Mouse (Mus musculus) limb, embryonic 10.5 days (tissue): ENCODE data around the gene Clca2. TPM values are rescaled to one million over a fixed set of nuclear protein-coding genes. Genes with fewer than 3 reads are reported as not detected.

Experiments
- DNase-seq: peaks from one replicate; pipeline ENCODE4 v3.0.0-alpha.2; 2017; ENCODE audit warnings: low spot score
- H3K27ac ChIP-seq: fragments of 300-500 bp; sonication (generic); 2 replicates; pipeline ENCODE4 v1.5.1; 2016; ENCODE audit warnings: mild to moderate bottlenecking
- H3K27me3 ChIP-seq: fragments of 300-500 bp; sonication (generic); 2 replicates; pipeline ENCODE4 v1.6.1; 2016; ENCODE audit warnings: low read depth, mild to moderate bottlenecking; ENCODE audit not compliant: poor library complexity, severe bottlenecking
- H3K36me3 ChIP-seq: fragments of 300-500 bp; sonication (generic); 2 replicates; pipeline ENCODE4 v1.6.1; 2016; ENCODE audit warnings: mild to moderate bottlenecking, moderate library complexity
- H3K4me1 ChIP-seq: fragments of 300-500 bp; sonication (generic); 2 replicates; pipeline ENCODE4 v1.6.1; 2016
- H3K4me3 ChIP-seq: fragments of 300-500 bp; sonication (generic); 2 replicates; pipeline ENCODE4 v1.5.1; 2016; ENCODE audit warnings: mild to moderate bottlenecking, moderate library complexity
- H3K9me3 ChIP-seq: fragments of 300-500 bp; sonication (generic); replicated peaks from 2 replicates; pipeline ENCODE4 v1.6.1; 2016; ENCODE audit warnings: mild to moderate bottlenecking
- WGBS: fragments of 180-500 bp; shearing (Covaris S2); methylation state at CpG from one replicate; pipeline ENCODE4 v1.1.7; 2016; 5-methylcytosine and 5-hydroxymethylcytosine counted together
- polyA plus RNA-seq: library from polyadenylated mRNA; unstranded; fragments of >200 nt; fragmentation: Nextera tagmentation; extraction: Ambion mirVana; gene quantifications from 2 replicates; pipeline ENCODE4 v1.2.1, GENCODE M21; 2016

The Clca2 gene
- polyA plus RNA-seq, 1 experiment from 2014 or later = 0.11 TPM

DNA sequence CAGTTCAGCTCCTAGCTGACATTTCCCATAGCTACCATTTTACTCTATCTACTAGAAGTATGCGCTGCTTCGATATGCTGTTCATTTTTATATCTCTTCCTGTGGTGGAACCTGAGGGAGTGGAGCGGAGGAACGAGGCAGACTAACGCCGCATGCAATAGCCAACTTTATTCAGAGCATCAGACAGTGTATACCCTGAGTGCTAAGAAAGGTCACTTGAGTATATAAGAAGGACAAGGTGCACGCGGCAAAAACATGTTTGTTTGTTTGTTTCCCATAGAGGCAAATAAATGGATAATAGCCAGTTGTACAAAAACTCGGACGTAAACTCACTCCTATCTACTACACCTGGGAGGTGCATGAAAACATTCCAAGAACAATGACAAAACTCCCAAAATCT is 18.4 kb upstream of the Clca2 start:
- Histone ChIP-seq H3K9me3 (no peaks in the 10 kb centered on the region), H3K4me3 (peak overlapping the region; percentile 87), H3K27ac (peak overlapping the region; percentile 99), H3K27me3 (no peaks in the 10 kb centered on the region), H3K4me1 (peaks cover 14% of the 10 kb centered on the region; the same call in 1 of the 2 replicates), H3K36me3 (no peaks in the 10 kb centered on the region)
- 88% methylated on average over 10 of the region's 10 CpGs for WGBS
- no peak for DNase-seq

GRCm38 (mm10) chr3:145115169-145115568 is 15.9 kb upstream of the Clca2 start:
- Histone ChIP-seq H3K27me3 (no peaks in the 10 kb centered on the region), H3K9me3 (no peaks in the 10 kb centered on the region), H3K4me1 (peaks cover 14% of the 10 kb centered on the region; the same call in 1 of the 2 replicates), H3K27ac (no peak overlapping the region), H3K4me3 (no peak overlapping the region), H3K36me3 (no peaks in the 10 kb centered on the region)
- no peak for DNase-seq
- WGBS = 96% methylated on average over 2 of the region's 2 CpGs

- H3K27ac ChIP-seq = no peak overlapping the region
- no peak for DNase-seq
- no peaks in the 10 kb centered on the region for H3K36me3 ChIP-seq
- no peaks in the 10 kb centered on the region for H3K27me3 ChIP-seq
- H3K4me3 ChIP-seq = no peak overlapping the region
- 77% methylated on average over 5 of the region's 5 CpGs for WGBS
- H3K4me1 ChIP-seq = no peaks in the 10 kb centered on the region
- no peaks in the 10 kb centered on the region for H3K9me3 ChIP-seq
Measured at GRCm38 (mm10) chr3:145105773-145106504, 6.7 kb upstream of the Clca2 start.

DNA sequence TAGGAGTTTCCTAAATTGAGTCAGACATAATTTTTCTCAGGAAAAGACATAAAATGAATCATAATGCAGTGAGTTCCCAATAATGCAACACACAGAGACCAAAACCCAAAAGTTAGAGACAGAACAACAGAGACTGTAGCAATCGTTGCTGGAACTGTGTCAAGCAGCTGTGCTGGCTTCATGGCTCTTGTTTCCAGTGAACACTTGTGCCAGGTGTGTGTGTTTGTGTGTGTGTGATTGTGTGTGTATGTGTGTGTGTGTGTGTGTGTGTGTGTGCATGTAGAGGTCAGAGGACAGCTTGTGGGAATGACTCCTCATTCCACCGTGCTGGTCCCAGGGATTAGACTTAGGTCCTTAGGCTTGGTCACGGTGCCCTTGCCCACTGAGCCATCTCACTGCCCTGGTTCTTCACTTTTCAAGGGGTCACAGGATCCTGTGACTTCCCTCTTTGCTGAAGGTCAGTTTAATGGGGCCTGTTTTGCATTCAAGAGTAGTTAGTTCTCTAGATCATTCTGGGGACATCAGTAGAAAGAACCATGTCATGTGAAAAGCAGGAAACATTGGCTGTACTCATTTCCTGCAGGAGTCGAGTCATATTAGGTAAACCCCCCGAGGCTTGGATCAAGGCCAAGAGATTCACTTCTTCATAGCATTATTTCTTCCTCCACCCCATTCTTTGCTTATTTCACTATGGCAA is 6.0 kb upstream of the Clca2 start:
- no peak overlapping the region for H3K27ac ChIP-seq
- H3K36me3 ChIP-seq = no peaks in the 10 kb centered on the region
- no peaks in the 10 kb centered on the region for H3K9me3 ChIP-seq
- H3K4me1 ChIP-seq = no peaks in the 10 kb centered on the region
- no peaks in the 10 kb centered on the region for H3K27me3 ChIP-seq
- H3K4me3 ChIP-seq = no peak overlapping the region
- WGBS = 84% methylated on average over 5 of the region's 5 CpGs
- no peak for DNase-seq

- DNase-seq = no peak
- no peaks in the 10 kb centered on the region for H3K36me3 ChIP-seq
- WGBS = 76% methylated on average over 5 of the region's 5 CpGs
- H3K27ac ChIP-seq = no peak overlapping the region
- H3K9me3 ChIP-seq = no peaks in the 10 kb centered on the region
- no peaks in the 10 kb centered on the region for H3K4me1 ChIP-seq
- no peaks in the 10 kb centered on the region for H3K27me3 ChIP-seq
- H3K4me3 ChIP-seq = no peak overlapping the region
Measured at GRCm38 (mm10) chr3:145103770-145104169, 4.5 kb upstream of the Clca2 start.

GRCm38 (mm10) chr3:145103321-145103720 is 4.1 kb upstream of the Clca2 start:
- H3K4me3 ChIP-seq = no peak overlapping the region
- no peak overlapping the region for H3K27ac ChIP-seq
- H3K27me3 ChIP-seq = no peaks in the 10 kb centered on the region
- H3K9me3 ChIP-seq = no peaks in the 10 kb centered on the region
- no peaks in the 10 kb centered on the region for H3K36me3 ChIP-seq
- WGBS = 92% methylated on average over 2 of the region's 2 CpGs
- no peak for DNase-seq
- no peaks in the 10 kb centered on the region for H3K4me1 ChIP-seq

GRCm38 (mm10) chr3:145101891-145102555 is 2.8 kb upstream of the Clca2 start:
- no peak for DNase-seq

GRCm38 (mm10) chr3:145087857-145088598 is 11.2 kb downstream of the Clca2 start:
- WGBS = 77% methylated on average over 8 of the region's 8 CpGs
- DNase-seq = no peak
- no peak overlapping the region for H3K4me3 ChIP-seq
- no peaks in the 10 kb centered on the region for H3K4me1 ChIP-seq
- H3K9me3 ChIP-seq = no peaks in the 10 kb centered on the region
- H3K27ac ChIP-seq = no peak overlapping the region
- no peaks in the 10 kb centered on the region for H3K27me3 ChIP-seq
- no peaks in the 10 kb centered on the region for H3K36me3 ChIP-seq

More at GRCm38 (mm10) chr3:145101891-145102555, 2.8 kb upstream of the Clca2 start:
- 81% methylated on average over 9 of the region's 9 CpGs for WGBS
- H3K4me3 ChIP-seq = no peak overlapping the region
- H3K27ac ChIP-seq = no peak overlapping the region
- H3K9me3 ChIP-seq = no peaks in the 10 kb centered on the region
- H3K36me3 ChIP-seq = no peaks in the 10 kb centered on the region
- no peaks in the 10 kb centered on the region for H3K4me1 ChIP-seq
- H3K27me3 ChIP-seq = no peaks in the 10 kb centered on the region

- H3K36me3 ChIP-seq = no peaks in the 10 kb centered on the region
- H3K9me3 ChIP-seq = no peaks in the 10 kb centered on the region
- no peaks in the 10 kb centered on the region for H3K4me1 ChIP-seq
- no peaks in the 10 kb centered on the region for H3K27me3 ChIP-seq
- 93% methylated on average over 14 of the region's 14 CpGs for WGBS
- no peak for DNase-seq
- H3K4me3 ChIP-seq = no peak overlapping the region
- no peak overlapping the region for H3K27ac ChIP-seq
Measured at GRCm38 (mm10) chr3:145086180-145086579, 13.1 kb downstream of the Clca2 start.

DNA sequence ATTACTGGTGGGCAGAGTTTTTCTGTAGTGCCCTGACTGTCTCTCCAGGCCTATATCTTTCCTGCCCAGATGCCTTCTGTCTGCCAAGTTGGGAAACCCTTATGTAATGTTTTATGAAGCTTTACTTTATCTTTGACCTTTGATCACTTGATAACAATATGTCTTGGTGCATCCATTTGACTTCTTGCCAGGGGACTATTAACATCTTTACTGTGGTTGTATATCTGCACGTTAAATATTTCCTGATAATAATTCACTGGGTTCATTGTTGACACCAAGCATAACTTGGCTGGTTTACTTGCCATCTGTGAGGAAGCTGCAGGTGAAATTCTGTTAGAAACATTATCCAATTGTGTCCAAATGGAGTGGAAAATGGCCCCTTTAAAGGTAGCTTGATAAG is 16.2 kb downstream of the Clca2 start:
- Histone ChIP-seq H3K27ac (no peak overlapping the region), H3K27me3 (no peaks in the 10 kb centered on the region), H3K36me3 (no peaks in the 10 kb centered on the region), H3K9me3 (no peaks in the 10 kb centered on the region), H3K4me3 (no peak overlapping the region), H3K4me1 (no peaks in the 10 kb centered on the region)
- 91% methylated on average over 1 of the region's 1 CpGs for WGBS
- DNase-seq = no peak

- no peaks in the 10 kb centered on the region for H3K36me3 ChIP-seq
- H3K27me3 ChIP-seq = no peaks in the 10 kb centered on the region
- no peaks in the 10 kb centered on the region for H3K4me1 ChIP-seq
- DNase-seq = no peak
- no peaks in the 10 kb centered on the region for H3K9me3 ChIP-seq
- H3K27ac ChIP-seq = no peak overlapping the region
- WGBS = 87% methylated on average over 8 of the region's 8 CpGs
- H3K4me3 ChIP-seq = no peak overlapping the region
Measured at GRCm38 (mm10) chr3:145080904-145081303, 18.3 kb downstream of the Clca2 start.

DNA sequence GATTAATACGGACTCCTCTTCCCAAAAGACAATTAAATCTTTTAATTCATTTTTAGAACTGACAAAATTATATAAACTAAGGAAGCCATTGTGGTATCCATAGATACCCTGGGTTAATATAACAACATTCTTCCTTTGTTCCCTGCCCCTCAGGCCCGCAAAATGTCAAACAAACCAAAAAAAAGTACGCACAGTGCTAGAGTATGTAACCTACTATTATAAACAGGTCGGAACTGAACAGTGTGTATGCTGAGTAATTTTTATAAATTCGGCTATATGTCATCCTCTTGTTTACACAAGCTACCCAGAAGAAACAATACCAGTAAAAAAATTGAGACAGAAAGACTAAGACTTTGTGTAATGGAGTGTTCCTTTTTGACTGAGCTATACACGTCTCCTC is 20.8 kb downstream of the Clca2 start:
- Histone ChIP-seq H3K9me3 (no peaks in the 10 kb centered on the region), H3K27ac (no peak overlapping the region), H3K27me3 (no peaks in the 10 kb centered on the region), H3K4me1 (no peaks in the 10 kb centered on the region), H3K36me3 (no peaks in the 10 kb centered on the region), H3K4me3 (no peak overlapping the region)
- 93% methylated on average over 6 of the region's 6 CpGs for WGBS
- no peak for DNase-seq
